Mouse (Mus musculus) layer of hippocampus, adult 18-20 months (tissue): ENCODE results near the gene Ampd3. TPM values are rescaled to one million over a fixed set of nuclear protein-coding genes. Genes with fewer than 3 reads are reported as not detected.

Experiments used
- DNase-seq, 2 experiments: peaks; one replicate each; pipeline ENCODE4 v3.0.0; 2022; ENCODE audit warnings: low spot score in 2 of 2
- total RNA-seq, 2 experiments: library from RNA; stranded (reverse); gene quantifications; 2 replicates each; pipeline ENCODE4 v1.2.3; 2021

Gene Ampd3
- total RNA-seq, 2 experiments from 2014 or later = 23.8 to 24.5 TPM

GRCm38 (mm10) chr7:110769094-110769493 is 1.1 kb downstream of the Ampd3 start:
- DNase-seq = peak in 1 of 2 experiments; percentile 24

DNA sequence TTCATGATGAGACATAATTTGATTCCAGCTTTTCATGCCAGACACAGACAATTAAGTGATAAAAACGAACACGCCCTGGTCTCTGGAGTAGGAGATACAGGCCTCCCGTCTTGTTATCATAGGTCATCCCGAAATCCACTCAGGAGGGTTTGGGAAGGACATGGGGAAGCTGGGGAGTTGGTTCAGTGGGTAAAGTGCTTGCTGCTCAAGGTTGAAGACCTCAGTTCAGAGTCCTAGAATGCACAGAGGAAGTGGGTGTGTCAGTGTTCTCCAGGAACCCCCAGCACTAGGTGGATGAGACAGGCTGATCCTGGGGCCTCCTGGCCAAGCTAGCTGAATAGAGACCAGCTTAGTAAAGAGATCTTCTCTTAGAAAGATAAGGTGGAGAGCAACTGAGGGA is 2.9 kb downstream of the Ampd3 start:
- DNase-seq = no peak

DNA sequence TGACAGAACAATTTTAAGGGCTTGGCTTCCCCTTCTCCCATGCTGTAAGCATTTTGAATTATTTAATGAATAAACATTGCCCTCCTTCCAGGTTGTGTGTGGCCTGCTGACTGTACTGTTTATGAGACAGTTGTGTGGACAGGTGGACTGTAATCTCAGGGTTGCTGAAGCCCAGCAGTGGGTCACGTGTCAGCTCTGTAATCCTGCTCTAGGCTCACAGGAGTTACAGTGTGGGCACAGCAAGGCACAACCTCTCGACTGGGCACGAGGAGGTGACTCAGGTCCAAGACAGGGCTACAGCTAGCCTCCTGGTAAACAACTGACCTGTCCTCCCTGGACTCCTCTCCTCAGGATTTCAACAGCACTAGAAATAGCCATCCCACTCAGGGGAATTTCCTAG is 4.3 kb downstream of the Ampd3 start:
- DNase-seq = no peak

DNA sequence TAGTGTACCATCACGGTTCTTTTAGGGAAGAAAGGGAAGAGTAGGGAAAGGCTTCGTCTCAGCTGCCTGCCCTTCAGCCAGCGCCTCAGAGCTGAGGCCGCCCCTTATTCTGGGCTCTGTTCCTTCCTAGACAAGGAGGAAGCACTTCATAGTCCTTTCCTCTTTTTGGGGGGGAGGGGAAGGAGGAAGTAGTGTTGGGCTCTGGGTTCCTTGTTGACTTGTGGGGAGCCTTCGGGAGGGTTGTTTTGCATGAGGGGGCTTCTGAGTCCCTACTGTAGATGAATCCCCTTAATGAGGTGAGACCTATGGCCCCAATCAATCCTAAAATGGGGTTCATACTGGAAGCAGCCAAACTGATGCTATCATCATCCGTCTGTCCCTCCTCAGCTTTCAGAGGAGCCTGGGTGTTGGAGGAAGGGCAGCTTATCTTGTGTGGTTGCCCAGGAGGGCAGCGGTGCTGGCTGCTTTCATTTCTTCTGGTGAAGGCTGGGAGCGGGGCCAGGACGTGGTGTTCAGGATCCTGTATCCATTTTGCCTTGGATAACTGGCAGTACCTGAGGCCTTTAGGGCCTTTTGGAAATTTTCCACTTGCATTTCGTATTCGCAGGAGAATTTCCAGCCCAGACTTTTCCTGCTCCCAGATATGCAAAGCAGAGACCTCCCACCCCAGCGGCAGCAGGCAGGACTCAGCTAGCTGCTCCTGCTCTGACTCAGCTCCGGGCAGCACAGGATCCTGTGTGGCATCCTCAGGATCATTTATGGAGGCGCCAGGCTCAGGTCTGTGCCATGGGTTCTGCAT is 5.4 kb downstream of the Ampd3 start:
- peak in 1 of 2 experiments; percentile 65 for DNase-seq

- peak in 1 of 2 experiments; percentile 45 for DNase-seq
Observed at GRCm38 (mm10) chr7:110774077-110774476, 6.1 kb downstream of the Ampd3 start.

GRCm38 (mm10) chr7:110774674-110775073 is 6.7 kb downstream of the Ampd3 start:
- DNase-seq = no peak

DNA sequence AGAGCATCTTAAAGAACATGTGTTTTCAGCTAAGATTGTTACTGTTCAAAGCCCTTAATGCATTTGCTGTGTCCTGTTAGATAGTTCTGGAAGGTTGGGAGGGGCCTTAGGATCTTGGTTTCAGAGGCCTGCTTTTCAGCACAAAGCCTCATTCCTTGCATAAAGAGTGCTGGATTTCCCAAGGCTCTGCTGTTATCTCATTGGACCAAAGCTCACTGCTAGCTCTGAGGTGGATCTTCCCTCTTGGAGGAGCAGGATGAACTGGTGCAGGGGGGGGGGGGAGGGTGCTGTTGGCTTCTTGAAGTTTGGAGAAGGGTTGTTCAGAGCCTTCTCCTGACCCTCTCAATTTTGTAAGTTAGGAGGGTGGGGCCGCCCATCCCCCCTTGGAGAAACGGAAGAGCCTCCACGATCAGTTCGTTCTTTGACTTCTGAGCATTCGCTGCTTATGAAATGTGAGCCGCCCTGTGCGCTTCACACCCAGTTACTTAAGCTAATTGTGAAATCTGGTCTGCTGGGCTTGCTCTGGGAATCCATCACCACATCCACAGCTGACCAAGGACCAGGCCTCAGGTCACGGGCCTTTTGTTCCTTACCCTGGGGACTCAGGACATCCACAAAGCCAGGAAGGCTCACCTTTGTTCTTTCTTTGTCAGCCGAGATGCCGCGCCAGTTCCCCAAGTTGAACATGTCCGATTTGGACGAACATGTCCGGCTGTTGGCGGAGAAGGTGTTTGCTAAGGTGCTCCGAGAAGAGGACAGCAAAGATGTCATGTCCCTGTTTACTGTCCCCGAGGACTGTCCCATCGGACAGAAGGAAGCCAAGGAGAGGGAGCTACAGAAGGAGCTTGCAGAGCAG is 9.4 kb downstream of the Ampd3 start:
- DNase-seq = no peak

GRCm38 (mm10) chr7:110778933-110779332 is 10.9 kb downstream of the Ampd3 start:
- no peak for DNase-seq

GRCm38 (mm10) chr7:110779605-110780111 is 11.7 kb downstream of the Ampd3 start:
- peak; percentile 33 to 59 for DNase-seq

DNA sequence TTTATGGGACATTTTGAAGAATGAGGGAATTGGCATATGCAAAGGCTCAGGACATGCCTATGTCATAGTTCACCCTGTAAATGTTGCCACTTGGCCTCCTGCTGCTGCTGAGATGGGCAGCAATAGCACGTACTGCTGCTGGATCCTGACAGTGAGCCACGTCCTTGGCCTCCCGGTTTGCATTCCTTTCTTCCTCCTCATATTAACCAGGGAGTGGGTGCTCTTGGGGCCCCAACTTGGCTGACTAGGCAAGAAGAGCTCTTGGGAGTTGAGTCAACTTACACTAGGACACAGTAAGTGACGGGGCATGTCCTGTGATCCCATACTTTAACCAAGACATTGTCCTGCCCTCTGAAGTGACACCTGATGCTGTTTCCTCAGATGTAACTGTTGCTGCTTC is 12.5 kb downstream of the Ampd3 start:
- no peak for DNase-seq

GRCm38 (mm10) chr7:110781231-110781711 is 13.3 kb downstream of the Ampd3 start:
- DNase-seq = no peak

- no peak for DNase-seq
Observed at GRCm38 (mm10) chr7:110782135-110782534, 14.1 kb downstream of the Ampd3 start.

DNA sequence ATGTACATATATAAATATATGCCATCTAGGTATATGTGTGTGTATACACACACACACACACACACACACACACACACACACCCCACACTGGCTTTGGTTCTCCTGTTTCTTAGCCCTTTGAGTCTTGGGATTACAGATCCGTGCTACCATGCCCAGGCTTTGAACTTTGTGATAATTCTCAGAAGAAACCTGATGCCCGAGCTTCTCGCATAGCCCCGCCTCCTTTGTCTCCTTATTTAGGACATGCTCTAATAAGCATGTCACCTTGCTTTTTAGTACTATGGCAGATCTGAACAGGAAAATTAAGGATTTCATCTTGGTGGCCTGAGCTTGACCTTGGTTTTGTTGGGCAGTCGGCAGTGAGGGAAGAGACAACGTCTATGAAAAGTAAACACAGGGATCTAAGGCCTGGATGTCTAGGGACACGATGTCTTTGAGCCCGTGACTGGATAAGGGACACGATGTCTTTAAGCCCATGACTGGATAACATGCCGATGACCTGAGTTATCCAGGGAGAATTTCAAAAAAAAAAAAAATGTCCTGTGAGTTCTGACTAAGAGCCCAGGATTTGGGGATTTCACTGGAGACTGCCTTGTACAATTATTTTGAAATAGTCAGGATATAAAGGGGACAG is 15.0 kb downstream of the Ampd3 start:
- no peak for DNase-seq

GRCm38 (mm10) chr7:110784965-110785364 is 17.0 kb downstream of the Ampd3 start:
- no peak for DNase-seq

DNA sequence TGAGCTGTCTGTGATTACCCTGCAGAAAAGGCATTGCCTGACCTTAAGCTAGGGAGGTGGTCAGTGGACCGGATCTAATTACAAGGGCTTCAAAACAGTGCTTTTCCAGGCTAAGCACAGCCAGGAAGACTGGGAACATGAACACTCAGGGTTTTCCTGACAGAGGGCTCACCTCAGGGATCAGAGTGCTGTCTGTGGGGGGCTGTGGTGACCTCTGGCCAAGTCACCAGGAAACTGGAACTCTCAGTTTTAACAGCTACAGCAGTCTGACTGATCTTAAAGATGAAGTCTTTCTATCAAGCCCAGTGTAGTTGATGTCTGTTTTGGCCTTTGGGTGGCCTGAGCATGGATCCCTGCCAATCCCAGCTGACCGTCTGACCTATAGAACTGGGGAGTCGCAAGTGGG is 17.7 kb downstream of the Ampd3 start:
- DNase-seq = no peak

GRCm38 (mm10) chr7:110787310-110787709 is 19.3 kb downstream of the Ampd3 start:
- no peak for DNase-seq

- DNase-seq = no peak
Observed at GRCm38 (mm10) chr7:110790878-110791277, 22.9 kb downstream of the Ampd3 start.

GRCm38 (mm10) chr7:110792201-110792600 is 24.2 kb downstream of the Ampd3 start:
- no peak for DNase-seq

DNA sequence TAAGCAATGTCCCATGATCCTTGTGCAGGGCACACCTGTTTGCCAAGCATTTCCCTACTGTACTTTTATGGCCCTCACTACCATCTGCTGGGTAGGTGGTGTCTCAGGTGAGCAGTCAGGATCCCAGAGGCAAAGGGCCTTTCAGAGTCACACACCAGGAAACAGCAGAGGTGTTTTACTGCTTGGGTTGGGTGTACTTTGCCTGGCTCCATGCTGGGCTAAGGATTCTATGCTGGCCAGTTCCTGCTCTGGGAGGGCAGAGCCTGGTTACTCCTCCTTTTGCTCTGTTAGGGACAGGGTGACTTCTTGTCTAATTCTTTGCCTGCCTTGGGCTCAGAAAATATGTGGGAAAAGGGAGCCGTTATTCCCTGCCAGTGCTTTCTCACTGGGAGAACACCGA is 24.8 kb downstream of the Ampd3 start:
- no peak for DNase-seq

GRCm38 (mm10) chr7:110794722-110795121 is 26.7 kb downstream of the Ampd3 start:
- no peak for DNase-seq

GRCm38 (mm10) chr7:110796367-110797051 is 28.5 kb downstream of the Ampd3 start:
- DNase-seq = peak in 1 of 2 experiments; percentile 35
